Mouse (Mus musculus) small intestine, adult 2 months (tissue): ENCODE results near the gene Ttc39d.
"Not testable (repeated sequence)": the region's sequence is repeated elsewhere in the genome, so short reads cannot be mapped to it uniquely, and the experiment has no call there.

Experiments used
- CTCF ChIP-seq: fragments of 200-500 bp; IDR thresholded peaks from 2 replicates; pipeline ENCODE4 v1.5.1; 2012; ENCODE audit warnings: low read depth, mild to moderate bottlenecking, control low read depth, inconsistent platforms, low read length, moderate library complexity, mixed read lengths; ENCODE audit not compliant: insufficient replicate concordance, insufficient read length; ENCODE audit errors: extremely low read depth
- POLR2A ChIP-seq: fragments of 200-500 bp; IDR thresholded peaks from 2 replicates; pipeline ENCODE4 v1.6.1; 2012; ENCODE audit warnings: low read depth, mild to moderate bottlenecking, control low read depth, inconsistent platforms, low read length, moderate library complexity

DNA sequence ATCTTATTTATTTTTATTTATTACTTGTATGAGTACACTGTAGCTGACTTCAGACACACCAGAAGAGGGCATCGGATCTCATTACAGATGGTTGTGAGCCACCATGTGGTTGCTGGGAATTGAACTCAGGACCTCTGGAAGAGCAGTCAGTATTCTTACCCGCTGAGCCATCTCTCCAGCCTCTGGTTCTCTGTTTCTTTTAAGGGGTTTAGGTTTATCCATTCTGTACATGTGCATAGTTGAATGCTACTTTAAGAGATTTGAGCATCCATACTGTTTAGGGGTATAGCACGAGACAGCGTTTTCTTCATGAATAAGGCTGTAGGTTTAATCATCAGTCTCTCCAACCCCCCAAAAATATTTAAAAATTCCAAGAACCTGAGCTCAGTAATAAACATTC lies 6.7 kb downstream of the Ttc39d start:
- TF ChIP-seq CTCF, POLR2A: not testable (repeated sequence)
